20 mouse cellular contexts compared by ENCODE assay signal in the genomic region with DNA sequence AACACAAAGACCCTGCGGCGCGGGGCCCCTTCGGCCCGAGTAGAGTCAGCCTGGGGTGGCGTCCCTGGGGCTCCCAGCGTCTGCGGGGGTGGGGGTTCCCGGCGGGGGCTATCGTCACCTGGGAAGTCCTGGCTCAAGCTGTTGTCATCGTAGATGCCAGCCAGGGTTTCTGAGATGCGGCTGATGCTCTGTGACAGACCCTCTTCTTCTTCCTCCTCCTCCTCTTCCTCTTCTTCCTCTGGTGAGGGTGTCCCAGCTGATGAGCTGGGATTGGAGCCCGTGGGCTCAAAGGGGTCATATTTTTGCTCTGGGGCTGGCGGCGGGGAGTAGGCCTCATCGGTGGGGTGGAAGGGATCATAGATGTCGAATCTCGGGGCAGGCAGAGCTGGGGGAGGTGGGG. TPM values are rescaled to one million over a fixed set of nuclear protein-coding genes. Genes with fewer than 3 reads are reported as not detected.
DNase-seq lines count a peak whose midpoint lies in the region; ATAC-seq and TF ChIP-seq lines count a peak whose summit lies in the region.
"Had no signal": no experiment of that assay in that cellular context is flagged by ENCODE, and none has a peak within 500 bp of the region (broad histone marks: within the 10 kb centered on the region; RNA-seq: fewer than 3 reads in every experiment).

No protein-coding gene starts in this region.

- no peaks in the 10 kb centered on the region for H3K27me3 ChIP-seq in forebrain, embryonic 10.5 days (ENCODE audit: poor library complexity, severe bottlenecking)
- no peaks in the 10 kb centered on the region for H3K27me3 ChIP-seq in forebrain, embryonic 12.5 days
- no peaks in the 10 kb centered on the region for H3K27me3 ChIP-seq in midbrain, embryonic 10.5 days (ENCODE audit: low read depth, poor library complexity, severe bottlenecking)
- H3K27me3 ChIP-seq in midbrain, embryonic 15.5 days (replicated peaks): no peaks in the 10 kb centered on the region
- H3K27me3 ChIP-seq in ES-Bruce4 (ENCODE audit: control insufficient read depth, insufficient read depth, low read length, poor library complexity, severe bottlenecking): no peaks in the 10 kb centered on the region
- H3K27me3 ChIP-seq in limb, embryonic 10.5 days (ENCODE audit: low read depth, poor library complexity, severe bottlenecking): no peaks in the 10 kb centered on the region
- H3K27me3 ChIP-seq: hindbrain, embryonic 12.5 days; hindbrain, embryonic 15.5 days had no signal

- no peak overlapping the region for H3K27ac ChIP-seq in forebrain, embryonic 10.5 days
- no peak overlapping the region for H3K27ac ChIP-seq in forebrain, embryonic 12.5 days
- no peak overlapping the region for H3K27ac ChIP-seq in midbrain, embryonic 10.5 days (replicated peaks)
- no peak overlapping the region for H3K27ac ChIP-seq in midbrain, embryonic 15.5 days
- H3K27ac ChIP-seq in ES-Bruce4 (ENCODE audit: insufficient read depth, low read length): no peak overlapping the region
- H3K27ac ChIP-seq in limb, embryonic 10.5 days: no peak overlapping the region
- H3K27ac ChIP-seq: gastrocnemius, adult 2 months; heart, adult 2 months; heart, embryonic 10.5 days; hindbrain, embryonic 12.5 days; hindbrain, embryonic 15.5 days had no signal

- no peak for TF ChIP-seq EP300 in ES-Bruce4 (IDR thresholded peaks at IDR 0.05; ENCODE audit: insufficient read depth, low read depth, low read length)

- no peaks in the 10 kb centered on the region for H3K9me3 ChIP-seq in forebrain, embryonic 10.5 days
- H3K9me3 ChIP-seq in forebrain, embryonic 12.5 days: no peaks in the 10 kb centered on the region
- no peaks in the 10 kb centered on the region for H3K9me3 ChIP-seq in midbrain, embryonic 10.5 days (replicated peaks)
- H3K9me3 ChIP-seq in midbrain, embryonic 15.5 days: no peaks in the 10 kb centered on the region
- H3K9me3 ChIP-seq in ES-Bruce4 (replicated peaks; ENCODE audit: control insufficient read depth, insufficient read depth, low read length, poor library complexity, severe bottlenecking): no peaks in the 10 kb centered on the region
- no peaks in the 10 kb centered on the region for H3K9me3 ChIP-seq in limb, embryonic 10.5 days (replicated peaks)
- H3K9me3 ChIP-seq: heart, embryonic 10.5 days; hindbrain, embryonic 12.5 days; hindbrain, embryonic 15.5 days had no signal

- no peak for TF ChIP-seq POLR2A in ES-Bruce4 (IDR thresholded peaks at IDR 0.05; ENCODE audit: insufficient read depth, low read length)

- WGBS in forebrain, embryonic 10.5 days: 96% methylated on average over 19 of the region's 19 CpGs
- 96% methylated on average over 19 of the region's 19 CpGs for WGBS in forebrain, embryonic 12.5 days
- WGBS in midbrain, embryonic 10.5 days: 96% methylated on average over 19 of the region's 19 CpGs
- 94% methylated on average over 19 of the region's 19 CpGs for WGBS in midbrain, embryonic 15.5 days
- 95% methylated on average over 19 of the region's 19 CpGs for WGBS in limb, embryonic 10.5 days

- ATAC-seq in forebrain, embryonic 12.5 days (ENCODE audit: low FRiP score): no peak
- ATAC-seq in midbrain, embryonic 15.5 days (replicated peaks): no peak
- ATAC-seq: CD4-positive, CD25-positive, alpha-beta regulatory T cell, adult 4 months; forebrain, postnatal 0 days; intestine, postnatal 0 days had no signal

- TF ChIP-seq CTCF in ES-Bruce4 (IDR thresholded peaks at IDR 0.05; ENCODE audit: low read depth, low read length): no peak

- peak overlapping the region; percentile 5; the same call in 1 of the 2 replicates for H3K4me3 ChIP-seq in forebrain, embryonic 10.5 days
- no peak overlapping the region for H3K4me3 ChIP-seq in forebrain, embryonic 12.5 days (replicated peaks)
- peak overlapping the region; percentile 18; the same call in 1 of the 2 replicates for H3K4me3 ChIP-seq in midbrain, embryonic 10.5 days
- no peak overlapping the region for H3K4me3 ChIP-seq in midbrain, embryonic 15.5 days
- no peak overlapping the region for H3K4me3 ChIP-seq in ES-Bruce4 (ENCODE audit: low read depth, low read length)
- H3K4me3 ChIP-seq in limb, embryonic 10.5 days: 0 out of 2 replicates have a peak overlapping the region, but pooled peaks have one; percentile 1
- H3K4me3 ChIP-seq: gastrocnemius, adult 2 months; heart, adult 2 months; heart, embryonic 10.5 days; hindbrain, embryonic 12.5 days; hindbrain, embryonic 15.5 days had no signal

- H3K4me2 ChIP-seq in forebrain, embryonic 12.5 days: no peak overlapping the region
- no peak overlapping the region for H3K4me2 ChIP-seq in midbrain, embryonic 15.5 days
- H3K4me2 ChIP-seq: hindbrain, embryonic 12.5 days; hindbrain, embryonic 15.5 days had no signal

- H3K36me3 ChIP-seq in forebrain, embryonic 10.5 days (replicated peaks): peaks cover 100% of the 10 kb centered on the region
- peaks cover 95% of the 10 kb centered on the region for H3K36me3 ChIP-seq in forebrain, embryonic 12.5 days (replicated peaks)
- H3K36me3 ChIP-seq in midbrain, embryonic 10.5 days: peaks cover 100% of the 10 kb centered on the region
- peaks cover 81% of the 10 kb centered on the region for H3K36me3 ChIP-seq in midbrain, embryonic 15.5 days (replicated peaks)
- H3K36me3 ChIP-seq in ES-Bruce4 (ENCODE audit: control insufficient read depth, insufficient read depth, low read length, poor library complexity, severe bottlenecking): peaks cover 27% of the 10 kb centered on the region
- peaks cover 100% of the 10 kb centered on the region for H3K36me3 ChIP-seq in limb, embryonic 10.5 days

- no peak overlapping the region for H3K9ac ChIP-seq in forebrain, embryonic 12.5 days
- H3K9ac ChIP-seq in midbrain, embryonic 15.5 days: no peak overlapping the region
- peak overlapping the region; percentile 11; the same call in 1 of the 2 replicates for H3K9ac ChIP-seq in ES-Bruce4 (ENCODE audit: low read depth, poor library complexity, severe bottlenecking)
- H3K9ac ChIP-seq: forebrain, postnatal 0 days; hindbrain, embryonic 12.5 days; hindbrain, embryonic 15.5 days had no signal

- no peak for DNase-seq in forebrain, embryonic 10.5 days (ENCODE audit: extremely low spot score, low spot score)
- DNase-seq in midbrain, embryonic 10.5 days (ENCODE audit: low spot score): no peak
- no peak for DNase-seq in limb, embryonic 10.5 days (ENCODE audit: low spot score)
- DNase-seq in adrenal gland, postnatal 10 days: no peak
- DNase-seq: adrenal gland, adult 2 months; adrenal gland, postnatal 25 days; cerebellum, postnatal 36 days; forebrain, postnatal 0 days; gastrocnemius, adult 2 months; gastrocnemius, postnatal 14 days; heart, adult 2 months; kidney, adult 2 months had no signal

- 0 out of 2 replicates have a peak, but pooled peaks cover 2% of the 10 kb centered on the region for H3K4me1 ChIP-seq in forebrain, embryonic 10.5 days
- no peaks in the 10 kb centered on the region for H3K4me1 ChIP-seq in forebrain, embryonic 12.5 days
- H3K4me1 ChIP-seq in midbrain, embryonic 10.5 days: no peaks in the 10 kb centered on the region
- no peaks in the 10 kb centered on the region for H3K4me1 ChIP-seq in midbrain, embryonic 15.5 days
- no peaks in the 10 kb centered on the region for H3K4me1 ChIP-seq in ES-Bruce4 (ENCODE audit: control insufficient read depth, insufficient read depth, low read length)
- peaks cover 10% of the 10 kb centered on the region for H3K4me1 ChIP-seq in limb, embryonic 10.5 days
- H3K4me1 ChIP-seq: hindbrain, embryonic 12.5 days had no signal

RNA-seq across cellular contexts. Expression of gene Scaf1, which starts 7.8 kb away (rescaled TPM):
- 39.9 and 41.0 TPM in 2 replicates for polyA plus RNA-seq in forebrain, embryonic 10.5 days (2016; fragmentation: Nextera tagmentation; extraction: Ambion mirVana)
- 47.4 and 52.0 TPM in 2 replicates for polyA plus RNA-seq in forebrain, embryonic 12.5 days (2016; fragmentation: Nextera tagmentation; extraction: Ambion mirVana)
- 39.6 and 44.8 TPM in 2 replicates for polyA plus RNA-seq in midbrain, embryonic 10.5 days (2016; fragmentation: Nextera tagmentation; extraction: Ambion mirVana)
- 54.5 and 56.7 TPM in 2 replicates for polyA plus RNA-seq in midbrain, embryonic 15.5 days (2015; fragmentation: Nextera tagmentation; extraction: Ambion mirVana)
- polyA plus RNA-seq in ES-Bruce4 (2011; ENCODE audit: insufficient read depth, insufficient read length, low read depth, missing spikeins): 64.2 and 73.2 TPM in 2 replicates
- 47.8 and 50.6 TPM in 2 replicates for polyA plus RNA-seq in limb, embryonic 10.5 days (2016; fragmentation: Nextera tagmentation; extraction: Ambion mirVana)
- total RNA-seq in adrenal gland, postnatal 10 days (2021): 10 to 100 TPM; 69.6 to 81.1 TPM

RNA-seq across cellular contexts. Expression of gene Rras, which starts 9.3 kb away (rescaled TPM):
- polyA plus RNA-seq in forebrain, embryonic 10.5 days (2016; fragmentation: Nextera tagmentation; extraction: Ambion mirVana): 15.0 and 16.8 TPM in 2 replicates
- 11.4 and 13.8 TPM in 2 replicates for polyA plus RNA-seq in forebrain, embryonic 12.5 days (2016; fragmentation: Nextera tagmentation; extraction: Ambion mirVana)
- polyA plus RNA-seq in midbrain, embryonic 10.5 days (2016; fragmentation: Nextera tagmentation; extraction: Ambion mirVana): 22.0 and 23.6 TPM in 2 replicates
- 12.5 and 15.2 TPM in 2 replicates for polyA plus RNA-seq in midbrain, embryonic 15.5 days (2015; fragmentation: Nextera tagmentation; extraction: Ambion mirVana)
- 72.4 and 80.4 TPM in 2 replicates for polyA plus RNA-seq in ES-Bruce4 (2011; ENCODE audit: insufficient read depth, insufficient read length, low read depth, missing spikeins)
- 15.6 and 18.3 TPM in 2 replicates for polyA plus RNA-seq in limb, embryonic 10.5 days (2016; fragmentation: Nextera tagmentation; extraction: Ambion mirVana)
- 10 to 100 TPM; 57.6 to 60.2 TPM for total RNA-seq in adrenal gland, postnatal 10 days (2021)

RNA-seq across cellular contexts. Expression of gene Bcl2l12, which starts 9.9 kb away (rescaled TPM):
- polyA plus RNA-seq in forebrain, embryonic 10.5 days (2016; fragmentation: Nextera tagmentation; extraction: Ambion mirVana): 80.7 and 83.9 TPM in 2 replicates
- polyA plus RNA-seq in forebrain, embryonic 12.5 days (2016; fragmentation: Nextera tagmentation; extraction: Ambion mirVana): 57.8 and 66.4 TPM in 2 replicates
- polyA plus RNA-seq in midbrain, embryonic 10.5 days (2016; fragmentation: Nextera tagmentation; extraction: Ambion mirVana): 77.4 and 78.4 TPM in 2 replicates
- polyA plus RNA-seq in midbrain, embryonic 15.5 days (2015; fragmentation: Nextera tagmentation; extraction: Ambion mirVana): 10.0 and 12.3 TPM in 2 replicates
- polyA plus RNA-seq in ES-Bruce4 (2011; ENCODE audit: insufficient read depth, insufficient read length, low read depth, missing spikeins): 41.9 and 46.8 TPM in 2 replicates
- polyA plus RNA-seq in limb, embryonic 10.5 days (2016; fragmentation: Nextera tagmentation; extraction: Ambion mirVana): 89.7 and 92.2 TPM in 2 replicates
- total RNA-seq in adrenal gland, postnatal 10 days (2021): 10 to 100 TPM; 15.8 to 16.2 TPM

RNA-seq across cellular contexts. Expression of gene Irf3, which starts 11.0 kb away (rescaled TPM):
- 70.5 and 76.0 TPM in 2 replicates for polyA plus RNA-seq in forebrain, embryonic 10.5 days (2016; fragmentation: Nextera tagmentation; extraction: Ambion mirVana)
- polyA plus RNA-seq in forebrain, embryonic 12.5 days (2016; fragmentation: Nextera tagmentation; extraction: Ambion mirVana): 72.4 and 73.0 TPM in 2 replicates
- polyA plus RNA-seq in midbrain, embryonic 10.5 days (2016; fragmentation: Nextera tagmentation; extraction: Ambion mirVana): 69.5 and 71.2 TPM in 2 replicates
- 61.9 and 66.8 TPM in 2 replicates for polyA plus RNA-seq in midbrain, embryonic 15.5 days (2015; fragmentation: Nextera tagmentation; extraction: Ambion mirVana)
- polyA plus RNA-seq in ES-Bruce4 (2011; ENCODE audit: insufficient read depth, insufficient read length, low read depth, missing spikeins): 56.1 and 57.5 TPM in 2 replicates
- 74.7 and 75.0 TPM in 2 replicates for polyA plus RNA-seq in limb, embryonic 10.5 days (2016; fragmentation: Nextera tagmentation; extraction: Ambion mirVana)
- 10 to 100 TPM; 80.3 to 89.6 TPM for total RNA-seq in adrenal gland, postnatal 10 days (2021)

RNA-seq across cellular contexts. Expression of gene Prmt1, which starts 22.0 kb away (rescaled TPM):
- 909 and 984 TPM in 2 replicates for polyA plus RNA-seq in forebrain, embryonic 10.5 days (2016; fragmentation: Nextera tagmentation; extraction: Ambion mirVana)
- polyA plus RNA-seq in forebrain, embryonic 12.5 days (2016; fragmentation: Nextera tagmentation; extraction: Ambion mirVana): 585 and 631 TPM in 2 replicates
- polyA plus RNA-seq in midbrain, embryonic 10.5 days (2016; fragmentation: Nextera tagmentation; extraction: Ambion mirVana): 908 and 945 TPM in 2 replicates
- polyA plus RNA-seq in midbrain, embryonic 15.5 days (2015; fragmentation: Nextera tagmentation; extraction: Ambion mirVana): 697 and 717 TPM in 2 replicates
- 461 and 485 TPM in 2 replicates for polyA plus RNA-seq in ES-Bruce4 (2011; ENCODE audit: insufficient read depth, insufficient read length, low read depth, missing spikeins)
- polyA plus RNA-seq in limb, embryonic 10.5 days (2016; fragmentation: Nextera tagmentation; extraction: Ambion mirVana): 979 and 1,027 TPM in 2 replicates
- 100 to 1,000 TPM; 254 to 258 TPM for total RNA-seq in adrenal gland, postnatal 10 days (2021)

Comparison
In these comparisons a context has a peak if more than half of its experiments do, and no peak if none do; other contexts are left out.
1. H3K4me3 ChIP-seq: peak in forebrain, embryonic 10.5 days (single experiment), midbrain, embryonic 10.5 days (single experiment) and limb, embryonic 10.5 days (single experiment); none in forebrain, embryonic 12.5 days (single experiment), midbrain, embryonic 15.5 days (single experiment) and ES-Bruce4 (single experiment).